Mouse (Mus musculus): ENCODE measurements around the gene Cbln3.

The Cbln3 gene

GRCm38 (mm10) chr14:55845506-55846294 lies 38.5 kb downstream of the Cbln3 start:
- DNase-seq = no peak

GRCm38 (mm10) chr14:55842794-55843193 lies 41.4 kb downstream of the Cbln3 start:
- no peak for DNase-seq

GRCm38 (mm10) chr14:55840853-55841366 lies 43.3 kb downstream of the Cbln3 start:
- no peak for DNase-seq

GRCm38 (mm10) chr14:55838740-55839139 lies 45.5 kb downstream of the Cbln3 start:
- DNase-seq = no peak

- no peak for DNase-seq
Measured at GRCm38 (mm10) chr14:55838312-55838711, 45.9 kb downstream of the Cbln3 start.

GRCm38 (mm10) chr14:55834808-55835533 lies 49.2 kb downstream of the Cbln3 start:
- DNase-seq = no peak

- no peak for DNase-seq
Measured at GRCm38 (mm10) chr14:55833126-55833525, 51.1 kb downstream of the Cbln3 start.

GRCm38 (mm10) chr14:55830331-55830730 lies 53.9 kb downstream of the Cbln3 start:
- DNase-seq = no peak

- no peak for DNase-seq
Measured at GRCm38 (mm10) chr14:55829854-55830253, 54.3 kb downstream of the Cbln3 start.

Data from liver (tissue).